Mouse (Mus musculus): Measurements from ENCODE around the gene Gm49388. TPM values are rescaled to one million over a fixed set of nuclear protein-coding genes. Genes with fewer than 3 reads are reported as not detected.
A peak's percentile ranks its signal among the peaks of the same experiment; 100 is the strongest.
"Not testable (repeated sequence)": the region's sequence is repeated elsewhere in the genome, so short reads cannot be mapped to it uniquely, and the experiment has no call there.

Gm49388 gene
- polyA plus RNA-seq, 1 experiment from 2014 or later = not detected

GRCm38 (mm10) chr7:127820836-127821509 is 35.6 kb downstream of the Gm49388 start:
- Histone ChIP-seq H3K27ac (no peak overlapping the region), H3K4me1 (replicated peaks; ENCODE audit: control insufficient read depth, insufficient read depth, low read length) (peaks cover 13% of the 10 kb centered on the region), H3K4me2 (replicated peaks) (no peak overlapping the region), H3K9ac (no peak overlapping the region), H3K4me3 (replicated peaks; ENCODE audit: low read length) (no peak overlapping the region), H3K27me3 (ENCODE audit: control insufficient read depth, insufficient read depth, low read length) (no peaks in the 10 kb centered on the region), H3K36me3 (replicated peaks; ENCODE audit: control insufficient read depth, insufficient read depth) (peaks cover 7% of the 10 kb centered on the region), H3K9me3 (ENCODE audit: control insufficient read depth, low read length) (no peaks in the 10 kb centered on the region)
- no peak for DNase-seq (ENCODE audit: low spot score)
- 71% methylated on average over 13 of the region's 13 CpGs for WGBS
- ATAC-seq (ENCODE audit: low FRiP score) = no peak

GRCm38 (mm10) chr7:127822494-127822893 is 37.1 kb downstream of the Gm49388 start:
- ATAC-seq (ENCODE audit: low FRiP score) (no peak), DNase-seq (ENCODE audit: low spot score) (no peak)
- H3K36me3 ChIP-seq (replicated peaks; ENCODE audit: control insufficient read depth, insufficient read depth) = peaks cover 3% of the 10 kb centered on the region
- H3K4me2 ChIP-seq (replicated peaks) = peak overlapping the region; percentile 84; the same call in 1 of the 2 replicates
- H3K9ac ChIP-seq = 0 out of 2 replicates have a peak overlapping the region, but pooled peaks have one; percentile 96
- no peaks in the 10 kb centered on the region for H3K27me3 ChIP-seq (ENCODE audit: control insufficient read depth, insufficient read depth, low read length)
- no peaks in the 10 kb centered on the region for H3K9me3 ChIP-seq (ENCODE audit: control insufficient read depth, low read length)
- no peak overlapping the region for H3K27ac ChIP-seq
- H3K4me1 ChIP-seq (replicated peaks; ENCODE audit: control insufficient read depth, insufficient read depth, low read length) = peaks cover 13% of the 10 kb centered on the region
- 83% methylated on average over 3 of the region's 3 CpGs for WGBS
- no peak overlapping the region for H3K4me3 ChIP-seq (replicated peaks; ENCODE audit: low read length)

GRCm38 (mm10) chr7:127823236-127824171 is 38.1 kb downstream of the Gm49388 start:
- ATAC-seq (ENCODE audit: low FRiP score) (peak; percentile 44), DNase-seq (ENCODE audit: low spot score) (no peak)
- Histone ChIP-seq H3K27me3 (ENCODE audit: control insufficient read depth, insufficient read depth, low read length) (no peaks in the 10 kb centered on the region), H3K4me3 (replicated peaks; ENCODE audit: low read length) (peak overlapping the region; percentile 85), H3K4me1 (replicated peaks; ENCODE audit: control insufficient read depth, insufficient read depth, low read length) (peaks cover 13% of the 10 kb centered on the region), H3K9me3 (ENCODE audit: control insufficient read depth, low read length) (no peaks in the 10 kb centered on the region), H3K4me2 (replicated peaks) (peak overlapping the region; percentile 84), H3K27ac (peak overlapping the region; percentile 93), H3K36me3 (replicated peaks; ENCODE audit: control insufficient read depth, insufficient read depth) (no peaks in the 10 kb centered on the region), H3K9ac (peak overlapping the region; percentile 96)
- 55% methylated on average over 10 of the region's 11 CpGs for WGBS

- Histone ChIP-seq H3K27ac (peak within 1 kb of the TSS; percentile 93), H3K4me3 (replicated peaks; ENCODE audit: low read length) (peak within 1 kb of the TSS; percentile 85), H3K9me3 (ENCODE audit: control insufficient read depth, low read length) (no peaks in the 10 kb centered on the region), H3K4me2 (replicated peaks) (peak within 1 kb of the TSS; percentile 84), H3K9ac (peak within 1 kb of the TSS; percentile 96), H3K4me1 (replicated peaks; ENCODE audit: control insufficient read depth, insufficient read depth, low read length) (peaks cover 13% of the 10 kb centered on the region), H3K27me3 (ENCODE audit: control insufficient read depth, insufficient read depth, low read length) (no peaks in the 10 kb centered on the region), H3K36me3 (replicated peaks; ENCODE audit: control insufficient read depth, insufficient read depth) (no peaks in the 10 kb centered on the region)
- peak; percentile 76 for DNase-seq (ENCODE audit: low spot score)
- WGBS = 3% methylated on average over 32 of the region's 38 CpGs
- peak; percentile 89 for ATAC-seq (ENCODE audit: low FRiP score)
Observed at GRCm38 (mm10) chr7:127824176-127824871, 38.9 kb downstream of the Gm49388 start, which contains the start of the genes Stx4a and Stx1b. Gene Stx4a (plus strand): TSS chr7:127824294. Gene Stx1b (minus strand): TSS chr7:127824549.

- Histone ChIP-seq H3K4me3 (replicated peaks; ENCODE audit: low read length) (no peak overlapping the region), H3K4me2 (replicated peaks) (no peak overlapping the region), H3K27ac (no peak overlapping the region), H3K9ac (no peak overlapping the region), H3K9me3 (ENCODE audit: control insufficient read depth, low read length) (no peaks in the 10 kb centered on the region), H3K4me1 (replicated peaks; ENCODE audit: control insufficient read depth, insufficient read depth, low read length) (no peaks in the 10 kb centered on the region; the same call in 1 of the 2 replicates), H3K27me3 (ENCODE audit: control insufficient read depth, insufficient read depth, low read length) (no peaks in the 10 kb centered on the region), H3K36me3 (replicated peaks; ENCODE audit: control insufficient read depth, insufficient read depth) (no peaks in the 10 kb centered on the region)
- DNase-seq (ENCODE audit: low spot score) (no peak), ATAC-seq (ENCODE audit: low FRiP score) (no peak)
- WGBS = 90% methylated on average over 2 of the region's 2 CpGs
Observed at GRCm38 (mm10) chr7:127835550-127835949, 50.1 kb downstream of the Gm49388 start.

DNA sequence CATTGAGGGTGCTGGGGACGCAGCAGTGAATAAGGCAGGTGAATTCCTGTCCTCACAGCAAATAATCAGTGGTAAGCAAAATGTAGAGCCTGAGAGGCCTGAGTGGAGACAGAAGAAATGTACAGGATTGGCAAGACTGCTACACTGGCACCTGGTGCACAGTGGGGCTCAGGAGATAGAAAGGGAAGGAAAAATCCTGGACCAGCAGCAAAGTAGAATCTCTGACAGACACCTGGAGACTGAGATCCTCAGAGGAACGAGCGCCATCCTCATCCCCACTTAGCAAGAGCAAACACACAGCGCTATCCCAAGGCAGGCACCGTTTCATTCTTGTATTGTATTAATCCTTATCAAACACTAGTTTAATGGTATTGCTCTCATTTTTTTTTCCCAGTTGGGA is 52.1 kb downstream of the Gm49388 start:
- no peak for DNase-seq (ENCODE audit: low spot score)
- Histone ChIP-seq H3K4me3 (replicated peaks; ENCODE audit: low read length) (no peak overlapping the region), H3K27ac (no peak overlapping the region), H3K27me3 (ENCODE audit: control insufficient read depth, insufficient read depth, low read length) (no peaks in the 10 kb centered on the region), H3K4me1 (replicated peaks; ENCODE audit: control insufficient read depth, insufficient read depth, low read length) (no peaks in the 10 kb centered on the region; the same call in 1 of the 2 replicates), H3K9me3 (ENCODE audit: control insufficient read depth, low read length) (no peaks in the 10 kb centered on the region), H3K9ac (no peak overlapping the region), H3K4me2 (replicated peaks) (no peak overlapping the region), H3K36me3 (replicated peaks; ENCODE audit: control insufficient read depth, insufficient read depth) (no peaks in the 10 kb centered on the region)
- no peak for ATAC-seq (ENCODE audit: low FRiP score)
- WGBS = 90% methylated on average over 5 of the region's 5 CpGs

DNA sequence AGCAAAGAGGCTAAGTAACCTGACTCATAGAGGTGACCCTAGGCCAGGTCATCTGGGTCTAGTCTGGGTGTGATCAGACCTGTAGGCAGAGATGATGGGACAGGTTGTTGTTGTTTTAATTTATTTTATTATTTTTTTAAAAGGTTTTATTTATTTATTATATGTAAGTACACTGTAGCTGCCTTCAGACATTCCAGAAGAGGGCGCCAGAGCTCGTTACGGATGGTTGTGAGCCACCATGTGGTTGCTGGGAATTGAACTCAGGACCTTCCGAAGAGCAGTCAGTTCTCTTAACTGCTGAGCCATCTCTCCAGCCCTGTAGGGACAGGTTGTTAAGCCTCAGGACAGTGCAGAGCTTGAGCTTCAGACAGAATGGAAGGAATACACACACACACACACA is 52.5 kb downstream of the Gm49388 start:
- H3K4me1 ChIP-seq (replicated peaks; ENCODE audit: control insufficient read depth, insufficient read depth, low read length); H3K4me2 ChIP-seq (replicated peaks); H3K27me3 ChIP-seq (ENCODE audit: control insufficient read depth, insufficient read depth, low read length); H3K9ac ChIP-seq; ATAC-seq (ENCODE audit: low FRiP score); H3K4me3 ChIP-seq (replicated peaks; ENCODE audit: low read length); DNase-seq (ENCODE audit: low spot score); H3K27ac ChIP-seq; H3K9me3 ChIP-seq (ENCODE audit: control insufficient read depth, low read length); H3K36me3 ChIP-seq (replicated peaks; ENCODE audit: control insufficient read depth, insufficient read depth): not testable (repeated sequence)
- 84% methylated on average over 4 of the region's 4 CpGs for WGBS

DNA sequence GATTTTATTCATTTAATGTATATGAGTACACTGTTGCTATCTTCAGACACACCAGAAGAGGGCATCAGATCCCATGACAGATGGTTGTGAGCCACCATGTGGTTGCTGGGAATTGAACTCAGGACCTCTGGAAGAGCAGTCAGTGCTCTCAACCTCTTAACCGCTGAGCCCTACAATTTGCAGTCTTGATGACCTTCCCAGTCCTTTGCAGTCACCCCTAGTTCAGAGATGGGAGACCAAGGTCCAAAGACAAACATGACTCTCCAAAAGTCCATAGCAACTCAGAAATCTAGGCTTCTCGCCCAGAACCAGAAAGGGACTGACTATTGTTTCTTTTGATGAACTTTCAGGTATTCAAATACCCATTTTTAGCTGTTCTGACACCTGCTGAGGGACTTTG is 54.6 kb downstream of the Gm49388 start:
- not testable (repeated sequence) for H3K9me3 ChIP-seq (ENCODE audit: control insufficient read depth, low read length); H3K9ac ChIP-seq; ATAC-seq (ENCODE audit: low FRiP score); H3K36me3 ChIP-seq (replicated peaks; ENCODE audit: control insufficient read depth, insufficient read depth); H3K27me3 ChIP-seq (ENCODE audit: control insufficient read depth, insufficient read depth, low read length); H3K27ac ChIP-seq; H3K4me3 ChIP-seq (replicated peaks; ENCODE audit: low read length); DNase-seq (ENCODE audit: low spot score); H3K4me1 ChIP-seq (replicated peaks; ENCODE audit: control insufficient read depth, insufficient read depth, low read length)
- 72% methylated on average over 2 of the region's 2 CpGs for WGBS
- H3K4me2 ChIP-seq (replicated peaks) = peak overlapping the region; percentile 95
